Mouse (Mus musculus) CH12.LX (cell line): ENCODE measurements around the gene Msi2. TPM values are rescaled to one million over a fixed set of nuclear protein-coding genes. Genes with fewer than 3 reads are reported as not detected.

Experiments used
- DNase-seq: peaks from one replicate; pipeline ENCODE4 v3.0.0-alpha.2; 2013; ENCODE audit errors: extremely low read depth
- H3K27ac ChIP-seq: 2 replicates; pipeline ENCODE4 v1.5.1; 2012; ENCODE audit warnings: low read depth, mild to moderate bottlenecking, control low read depth, moderate library complexity; ENCODE audit not compliant: insufficient read depth
- H3K27me3 ChIP-seq: replicated peaks from 2 replicates; pipeline ENCODE3; 2012; ENCODE audit warnings: inconsistent platforms
- H3K36me3 ChIP-seq, 2 experiments: replicated peaks in 1 of 2; 2 replicates each; pipeline versions ENCODE3 to v1.6.1; 2012; ENCODE audit warnings: inconsistent platforms in 1 of 2, low read length in 1 of 2, mild to moderate bottlenecking in 1 of 2, mixed read lengths in 1 of 2, moderate library complexity in 1 of 2; ENCODE audit not compliant: control insufficient read depth in 1 of 2, insufficient read depth in 1 of 2
- H3K4me1 ChIP-seq, 2 experiments: 2 replicates each; pipeline ENCODE4 v1.6.1; 2012; ENCODE audit warnings: inconsistent platforms in 1 of 2, moderate library complexity in 1 of 2; ENCODE audit not compliant: insufficient read depth in 2 of 2, control insufficient read depth in 1 of 2
- H3K4me2 ChIP-seq: 2 replicates; pipeline ENCODE4 v1.6.1; 2012; ENCODE audit warnings: low read depth, mild to moderate bottlenecking, control low read depth; ENCODE audit not compliant: poor library complexity, insufficient read depth, severe bottlenecking
- H3K4me3 ChIP-seq, 3 experiments: fragments of 150-350 bp in 1 of 3; sonication (generic) in 1 of 3; replicated peaks in 1 of 3; 2 replicates each; pipeline versions ENCODE3 to v1.5.1; 2011 to 2012; ENCODE audit warnings: low read depth in 2 of 3, low read length in 2 of 3, mild to moderate bottlenecking in 2 of 3, moderate library complexity in 2 of 3, control low read depth in 1 of 3, improper control_type of control experiment in 1 of 3, inconsistent platforms in 1 of 3, mixed read lengths in 1 of 3; ENCODE audit not compliant: poor library complexity in 1 of 3
- H3K79me2 ChIP-seq: replicated peaks from 2 replicates; pipeline ENCODE4 v1.6.1; 2012; ENCODE audit warnings: mild to moderate bottlenecking, moderate library complexity; ENCODE audit not compliant: control insufficient read depth, poor library complexity, insufficient read depth, severe bottlenecking; ENCODE audit errors: extremely low read depth
- H3K9ac ChIP-seq: 2 replicates; pipeline ENCODE4 v1.6.1; 2012; ENCODE audit warnings: low read depth, mild to moderate bottlenecking, control low read depth, moderate library complexity; ENCODE audit not compliant: insufficient read depth
- H3K9me3 ChIP-seq: replicated peaks from 2 replicates; pipeline ENCODE3; 2012; ENCODE audit warnings: low read length, inconsistent platforms, mixed read lengths
- E2F4 ChIP-seq: IDR thresholded peaks from 2 replicates; pipeline ENCODE4 v1.6.1; 2011; ENCODE audit warnings: low read depth, low read length, improper control_type of control experiment; ENCODE audit not compliant: insufficient replicate concordance
- EP300 ChIP-seq: IDR thresholded peaks from 2 replicates; pipeline ENCODE4 v1.6.1; 2011; ENCODE audit warnings: low read length, improper control_type of control experiment
- ETS1 ChIP-seq: conservative IDR thresholded peaks from 2 replicates; pipeline ENCODE4 v1.6.1; 2012; ENCODE audit warnings: low read depth, mild to moderate bottlenecking, inconsistent platforms, low read length, improper control_type of control experiment, moderate library complexity
- HCFC1 ChIP-seq: IDR thresholded peaks from 2 replicates; pipeline ENCODE4 v1.6.1; 2012; ENCODE audit warnings: low read depth, mild to moderate bottlenecking, inconsistent platforms, low read length, improper control_type of control experiment
- IRF4 ChIP-seq: IDR thresholded peaks from 2 replicates; pipeline ENCODE4 v1.6.1; 2014; ENCODE audit warnings: low read depth, mild to moderate bottlenecking, inconsistent platforms, low read length, improper control_type of control experiment
- JUN ChIP-seq: IDR thresholded peaks from 2 replicates; pipeline ENCODE4 v1.6.1; 2011; ENCODE audit warnings: low read depth, mild to moderate bottlenecking, low read length, improper control_type of control experiment, moderate library complexity; ENCODE audit not compliant: insufficient read depth
- JUND ChIP-seq: conservative IDR thresholded peaks from 2 replicates; pipeline ENCODE4 v1.6.1; 2011; ENCODE audit warnings: low read depth, low read length, improper control_type of control experiment
- KAT2A ChIP-seq: IDR thresholded peaks from 2 replicates; pipeline ENCODE4 v1.6.1; 2012; ENCODE audit warnings: low read length, improper control_type of control experiment, inconsistent platforms; ENCODE audit not compliant: insufficient replicate concordance
- MAFK ChIP-seq: IDR thresholded peaks from 2 replicates; pipeline ENCODE4 v1.6.1; 2011; ENCODE audit warnings: low read length, improper control_type of control experiment; ENCODE audit not compliant: insufficient replicate concordance
- MEF2A ChIP-seq: IDR thresholded peaks from 2 replicates; pipeline ENCODE4 v1.6.1; 2014; ENCODE audit warnings: low read depth, mild to moderate bottlenecking, inconsistent platforms, low read length, improper control_type of control experiment, borderline replicate concordance
- MXI1 ChIP-seq: IDR thresholded peaks from 2 replicates; pipeline ENCODE4 v1.6.1; 2011; ENCODE audit warnings: mild to moderate bottlenecking, low read depth, low read length, improper control_type of control experiment
- NELFE ChIP-seq: IDR thresholded peaks from 2 replicates; pipeline ENCODE4 v1.6.1; 2011; ENCODE audit warnings: low read depth, low read length, improper control_type of control experiment
- POLR2A ChIP-seq: IDR thresholded peaks from 2 replicates; pipeline ENCODE4 v1.6.1; 2011; ENCODE audit warnings: low read depth, mild to moderate bottlenecking, improper control_type of control experiment, low read length
- POLR2AphosphoS2 ChIP-seq: IDR thresholded peaks from 2 replicates; pipeline ENCODE4 v1.6.1; 2011; ENCODE audit warnings: low read depth, low read length, improper control_type of control experiment
- RCOR1 ChIP-seq: conservative IDR thresholded peaks from 2 replicates; pipeline ENCODE4 v1.6.1; 2012; ENCODE audit warnings: low read depth, mild to moderate bottlenecking, inconsistent platforms, low read length, improper control_type of control experiment
- SIN3A ChIP-seq: IDR thresholded peaks from 2 replicates; pipeline ENCODE4 v1.6.1; 2012; ENCODE audit warnings: low read length, improper control_type of control experiment, inconsistent platforms
- TCF12 ChIP-seq: IDR thresholded peaks from 2 replicates; pipeline ENCODE4 v1.6.1; 2014; ENCODE audit warnings: low read depth, mild to moderate bottlenecking, inconsistent platforms, low read length, improper control_type of control experiment
- UBTF ChIP-seq: IDR thresholded peaks from 2 replicates; pipeline ENCODE4 v1.6.1; 2012; ENCODE audit warnings: low read depth, mild to moderate bottlenecking, inconsistent platforms, low read length, improper control_type of control experiment, moderate library complexity
- USF1 ChIP-seq: IDR thresholded peaks from 2 replicates; pipeline ENCODE4 v1.6.1; 2014; ENCODE audit warnings: low read depth, mild to moderate bottlenecking, inconsistent platforms, low read length, improper control_type of control experiment
- ZC3H11A ChIP-seq: IDR thresholded peaks from 2 replicates; pipeline ENCODE4 v1.6.1; 2012; ENCODE audit warnings: low read depth, mild to moderate bottlenecking, inconsistent platforms, low read length, improper control_type of control experiment
- ZMIZ1 ChIP-seq: IDR thresholded peaks from 2 replicates; pipeline ENCODE4 v1.6.1; 2012; ENCODE audit warnings: low read depth, mild to moderate bottlenecking, inconsistent platforms, low read length, improper control_type of control experiment
- dilution Hi-C: fragments of 300-500 bp; cut with MboI; formaldehyde crosslinking; loops from 2 replicates; pipeline ENCODE4 v1.14.3; 2020; ENCODE audit warnings: low sequenced_read_pairs; ENCODE audit not compliant: extremely low pct_unique_long_range_greater_than_20kb, extremely low pct_ligation_motif_present
- in situ Hi-C: fragments of 300-500 bp; cut with MboI; formaldehyde crosslinking; loops from 3 replicates; pipeline ENCODE4 v1.14.3; 2019; ENCODE audit warnings: low sequenced_read_pairs, low pct_ligation_motif_present, low pct_unique_long_range_greater_than_20kb, mixed read lengths
- polyA plus RNA-seq: library from polyadenylated mRNA; unstranded; fragments of >175 nt; gene quantifications from 2 replicates; pipeline ENCODE4 v1.2.1, GENCODE M21; 2012; ENCODE audit warnings: low read depth; ENCODE audit not compliant: insufficient read length
- total RNA-seq, 2 experiments: library from RNA; depleted of rRNA; stranded (reverse); fragments of 300-350 nt in 1 of 2; fragments of >200 nt in 1 of 2; gene quantifications; 2 replicates each; pipeline ENCODE4 v1.2.3; 2012 to 2014

Gene Msi2
- total and polyA plus RNA-seq, 3 experiments: 40.3 to 73.1 (median 52.6) TPM

DNA sequence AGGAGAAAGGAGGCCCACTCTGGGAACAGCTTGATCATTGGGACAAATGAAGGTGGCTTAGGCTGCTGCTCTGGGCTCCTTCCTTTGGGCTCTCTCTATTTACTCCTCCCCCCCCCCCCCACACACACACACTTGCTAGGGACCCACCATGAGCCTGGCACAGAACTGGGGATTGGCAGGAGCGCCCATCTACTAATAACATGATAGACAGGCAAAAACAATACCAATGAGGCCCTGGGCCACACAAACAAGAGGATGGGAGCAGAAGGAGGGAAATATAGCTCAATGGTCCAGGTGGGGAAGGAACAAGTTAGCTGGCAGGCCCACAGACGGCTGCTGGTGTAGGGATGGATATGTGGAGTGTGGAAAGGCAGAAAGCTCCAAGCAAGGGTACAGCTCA is 203.0 kb downstream of the Msi2 start:
- in situ Hi-C loops: no loop called here
- Histone ChIP-seq H3K4me3 (no peak overlapping the region), H3K9me3 (no peaks in the 10 kb centered on the region), H3K79me2 (no peaks in the 10 kb centered on the region), H3K4me1 (peaks cover 21 to 90% of the 10 kb centered on the region in 2 experiments), H3K9ac (no peak overlapping the region), H3K36me3 (peaks cover 0 to 52% of the 10 kb centered on the region in 2 experiments), H3K27me3 (no peaks in the 10 kb centered on the region), H3K4me2 (no peak overlapping the region), H3K27ac (no peak overlapping the region)
- DNase-seq: no peak
- TF ChIP-seq MEF2A (no peak), TCF12 (no peak), USF1 (no peak), JUN (no peak)
- dilution Hi-C loops: no loop called here

DNA sequence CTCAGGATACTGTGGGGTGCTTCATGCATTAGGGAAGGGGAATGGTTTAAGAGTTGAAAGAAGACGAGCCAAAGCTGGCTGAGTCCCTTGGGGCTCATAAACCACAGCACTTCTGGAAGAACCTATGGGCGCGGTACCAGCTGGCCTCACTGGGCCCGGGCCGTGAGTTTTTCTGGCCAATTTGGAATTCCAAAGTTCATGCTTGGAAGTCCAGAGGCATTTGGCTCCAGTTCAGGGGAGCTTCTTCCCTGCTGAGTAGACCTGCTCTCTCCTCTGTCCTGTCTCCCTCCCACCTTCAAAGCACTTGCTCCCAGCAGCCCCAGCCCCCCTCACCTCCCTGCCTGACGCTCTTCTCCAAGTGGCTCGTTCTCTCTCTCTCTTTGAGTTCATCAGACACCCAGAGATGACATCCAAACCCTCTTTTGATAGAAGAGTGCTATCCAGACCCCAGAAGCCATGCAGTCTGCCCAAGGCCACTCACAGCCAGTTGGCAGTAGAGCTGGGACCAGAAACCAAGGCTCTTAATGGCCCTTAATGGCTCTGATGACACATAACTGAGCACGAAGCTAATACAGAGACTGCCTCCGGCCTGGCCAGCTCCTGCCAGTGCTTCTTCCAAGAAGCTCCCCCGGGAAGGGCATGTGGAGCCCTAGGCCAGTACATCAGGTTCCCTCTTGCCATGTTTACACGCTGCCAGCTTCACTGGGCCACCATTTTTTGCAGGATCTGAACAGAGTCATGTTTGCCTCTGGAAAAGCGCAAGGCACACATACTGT is 204.0 kb downstream of the Msi2 start:
- Histone ChIP-seq H3K9ac (no peak overlapping the region), H3K4me1 (peaks cover 23 to 98% of the 10 kb centered on the region in 2 experiments), H3K4me3 (no peak overlapping the region), H3K4me2 (no peak overlapping the region), H3K79me2 (no peaks in the 10 kb centered on the region), H3K27me3 (no peaks in the 10 kb centered on the region), H3K36me3 (peaks cover 0 to 55% of the 10 kb centered on the region in 2 experiments), H3K9me3 (no peaks in the 10 kb centered on the region), H3K27ac (no peak overlapping the region)
- dilution Hi-C loops: no loop called here
- no peak for DNase-seq
- no peak for TF ChIP-seq USF1
- no peak for TF ChIP-seq EP300
- TF ChIP-seq JUND: no peak
- no peak for TF ChIP-seq UBTF
- no peak for TF ChIP-seq RCOR1
- TF ChIP-seq HCFC1: no peak
- TF ChIP-seq POLR2AphosphoS2: no peak
- TF ChIP-seq ZC3H11A: no peak
- TF ChIP-seq MXI1: no peak
- no peak for TF ChIP-seq NELFE
- no peak for TF ChIP-seq POLR2A
- no peak for TF ChIP-seq IRF4
- no peak for TF ChIP-seq MAFK
- TF ChIP-seq ZMIZ1: no peak
- TF ChIP-seq ETS1: no peak
- no peak for TF ChIP-seq KAT2A
- no peak for TF ChIP-seq E2F4
- TF ChIP-seq SIN3A: no peak
- in situ Hi-C loops: no loop called here
